Mouse (Mus musculus) kidney, adult 18-20 months (tissue): Measurements from ENCODE around the gene Sec31a.

Source experiments
- DNase-seq: peaks from one replicate; pipeline ENCODE4 v3.0.0; 2021

Gene Sec31a

GRCm38 (mm10) chr5:100345118-100345517 lies 70.9 kb downstream of the Sec31a start:
- DNase-seq: no peak

DNA sequence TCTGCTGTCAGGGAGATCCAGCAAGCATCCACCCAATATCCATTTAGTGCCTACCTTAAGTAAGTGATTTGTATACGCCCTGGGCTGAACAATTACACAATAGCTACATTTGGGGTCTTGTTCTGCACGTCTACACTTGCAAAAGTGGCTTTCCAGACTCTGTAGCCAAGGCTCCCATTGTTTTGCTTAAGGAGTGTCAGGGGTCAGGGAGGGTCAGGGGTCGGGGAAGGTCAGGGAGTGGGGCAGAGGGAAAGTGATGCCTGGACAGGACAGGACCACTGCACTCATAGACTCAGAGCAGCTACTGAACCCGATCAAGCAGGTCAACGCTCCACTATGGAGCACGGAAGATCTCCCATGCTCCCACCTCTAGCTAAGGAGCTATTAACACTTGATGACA lies 72.9 kb downstream of the Sec31a start:
- DNase-seq: no peak

- DNase-seq: no peak
Observed at GRCm38 (mm10) chr5:100342422-100342821, 73.6 kb downstream of the Sec31a start.

GRCm38 (mm10) chr5:100341042-100341441 lies 75.0 kb downstream of the Sec31a start:
- DNase-seq: no peak

- DNase-seq: no peak
Observed at GRCm38 (mm10) chr5:100337852-100338251, 78.2 kb downstream of the Sec31a start.

DNA sequence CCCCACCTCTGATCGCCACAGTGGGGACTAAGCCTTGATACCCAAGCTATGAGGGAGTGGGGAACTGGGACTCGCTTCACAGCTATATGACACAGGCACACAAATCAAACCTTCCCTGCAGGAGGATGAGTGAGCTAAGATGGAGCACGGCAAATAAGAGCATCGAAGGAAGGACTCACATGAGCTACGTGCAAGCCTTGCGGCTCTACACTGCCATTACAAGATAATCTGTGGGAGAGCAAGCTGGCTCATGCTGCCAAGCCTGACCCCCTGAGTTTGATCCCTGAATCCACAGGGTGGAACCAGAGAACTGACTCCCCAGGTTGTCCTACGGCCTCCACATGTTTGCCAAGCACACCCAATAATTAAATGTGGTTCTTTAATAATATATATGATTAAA lies 79.2 kb downstream of the Sec31a start:
- no peak for DNase-seq

- DNase-seq: no peak
Observed at GRCm38 (mm10) chr5:100335581-100336080, 80.4 kb downstream of the Sec31a start.

DNA sequence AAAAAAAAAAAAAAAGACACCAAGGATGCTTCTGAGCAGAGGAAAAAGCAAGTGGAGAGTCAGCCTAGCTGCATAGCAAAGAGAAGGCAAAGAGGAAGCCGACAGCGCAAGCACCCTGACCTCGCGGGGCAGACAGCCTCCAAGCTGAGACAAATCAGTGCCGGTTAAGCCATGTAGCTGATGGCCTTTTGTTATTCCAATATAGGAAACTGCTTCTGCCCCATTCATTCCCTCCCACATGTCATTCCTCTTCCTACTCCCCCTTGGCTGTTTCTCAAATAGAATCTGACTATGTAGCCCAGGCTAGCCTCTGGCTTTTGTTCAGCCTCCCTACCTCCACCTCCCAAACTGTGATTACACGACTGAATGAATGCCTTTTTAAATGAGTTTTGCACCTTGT lies 81.3 kb downstream of the Sec31a start:
- no peak for DNase-seq

DNA sequence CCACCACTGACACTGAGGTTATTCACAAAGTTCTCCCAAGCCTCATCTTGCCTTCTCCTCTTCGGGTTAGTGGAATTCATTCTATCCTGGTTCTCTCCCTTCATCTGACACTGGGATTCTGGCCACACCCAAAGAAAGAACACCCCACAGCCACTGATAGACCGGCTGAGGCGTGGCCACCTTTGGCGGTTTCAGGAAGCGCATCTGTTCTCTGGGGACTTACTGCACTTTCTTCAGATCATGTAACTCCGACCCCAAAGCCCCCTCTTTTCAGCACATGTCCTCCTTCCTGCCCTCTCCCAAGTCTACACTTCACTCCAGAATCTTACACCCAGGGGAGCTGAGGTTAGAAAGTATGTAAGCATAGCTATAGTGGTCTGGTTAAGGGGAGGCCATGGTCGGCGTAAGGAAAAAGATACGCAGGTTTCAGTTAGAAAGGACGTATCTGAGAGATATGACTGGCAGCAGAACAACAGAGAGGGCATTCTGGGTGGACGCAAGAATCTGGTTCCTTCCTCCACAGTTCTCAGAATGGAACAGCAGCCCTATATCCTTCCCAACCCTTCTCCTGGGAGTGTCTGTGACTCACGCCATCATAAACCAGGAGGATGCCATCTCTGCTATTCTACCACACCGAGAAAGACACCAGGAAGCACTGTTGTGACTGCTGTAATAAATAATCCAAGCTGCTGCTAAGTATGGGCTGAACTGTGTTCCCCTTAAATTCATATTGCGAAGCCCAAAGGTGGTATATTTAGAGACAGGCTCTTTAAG lies 82.2 kb downstream of the Sec31a start:
- DNase-seq: no peak

GRCm38 (mm10) chr5:100332300-100333004 lies 83.6 kb downstream of the Sec31a start:
- no peak for DNase-seq

DNA sequence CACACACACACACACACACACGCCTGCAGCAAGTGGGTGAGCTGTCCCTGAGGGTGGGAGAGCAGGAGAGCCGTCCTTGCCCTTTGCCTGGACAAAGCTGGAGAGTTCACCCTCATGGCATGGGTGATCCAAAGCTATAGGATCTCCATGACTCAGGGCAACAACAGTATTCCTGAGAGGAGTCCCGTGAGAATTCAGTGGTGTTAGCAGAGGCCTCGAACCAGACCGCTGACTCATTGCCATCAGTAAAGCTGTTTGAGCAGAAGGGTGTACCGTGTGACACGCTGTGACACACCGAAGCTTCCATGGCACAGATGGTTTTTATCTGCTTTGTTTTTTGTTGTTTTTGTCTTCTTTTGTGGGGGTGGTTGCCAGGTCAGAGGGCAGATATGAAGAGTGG lies 84.4 kb downstream of the Sec31a start:
- DNase-seq: no peak

- peak; percentile 75 for DNase-seq
Observed at GRCm38 (mm10) chr5:100322081-100322480, 94.0 kb downstream of the Sec31a start.

- DNase-seq: no peak
Observed at GRCm38 (mm10) chr5:100317842-100318241, 98.2 kb downstream of the Sec31a start.

DNA sequence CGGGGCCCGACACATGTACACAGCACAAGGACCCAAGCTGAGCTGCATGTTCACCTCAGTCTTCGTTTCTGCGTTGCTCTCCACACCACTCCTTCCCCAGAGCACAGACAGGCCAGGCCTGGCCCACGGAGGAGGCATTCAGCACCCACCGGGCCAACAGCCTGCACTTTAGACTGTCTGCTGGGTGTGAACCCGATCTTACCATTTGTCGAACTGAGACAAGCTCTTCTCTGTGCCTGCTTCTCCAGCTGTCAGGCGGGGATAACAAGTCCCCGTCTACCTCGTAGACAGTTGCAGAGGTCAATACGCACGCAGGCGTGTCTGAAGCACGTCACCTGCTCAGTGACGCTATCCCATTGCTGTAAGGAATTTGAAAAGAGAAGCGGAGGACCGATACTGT lies 99.0 kb downstream of the Sec31a start:
- DNase-seq: no peak

- DNase-seq: no peak
Observed at GRCm38 (mm10) chr5:100315646-100316045, 100.4 kb downstream of the Sec31a start.

DNA sequence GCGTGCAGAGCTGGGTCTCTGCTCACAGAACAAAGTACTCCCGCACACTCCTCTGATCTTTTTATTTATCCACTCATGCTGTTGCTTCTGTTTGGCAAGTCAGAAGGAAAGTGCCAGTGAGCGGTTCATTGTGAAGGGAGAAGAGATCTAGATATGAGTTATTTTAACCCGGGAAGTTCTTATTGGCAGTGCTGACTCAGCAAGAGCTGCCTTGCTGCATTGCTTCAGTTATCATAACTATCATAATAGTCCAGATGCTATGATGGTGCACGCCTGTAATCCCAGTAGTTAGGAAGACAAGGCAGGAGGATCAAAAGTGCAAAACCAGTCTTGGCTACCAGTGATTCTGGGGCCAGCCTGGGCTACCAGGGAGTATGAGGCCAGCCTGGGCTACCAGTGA lies 103.6 kb downstream of the Sec31a start:
- no peak for DNase-seq
